Mouse (Mus musculus): Measurements from ENCODE around the gene Mapt. TPM values are rescaled to one million over a fixed set of nuclear protein-coding genes. Genes with fewer than 3 reads are reported as not detected.
A peak's percentile ranks its signal among the peaks of the same experiment; 100 is the strongest.
"Not testable (repeated sequence)": the region's sequence is repeated elsewhere in the genome, so short reads cannot be mapped to it uniquely, and the experiment has no call there.

Mapt gene
- polyA plus RNA-seq, 1 experiment from 2014 or later: 67.7 TPM

- H3K4me1 ChIP-seq (replicated peaks); H3K36me3 ChIP-seq; H3K27me3 ChIP-seq (ENCODE audit: insufficient read depth, poor library complexity, severe bottlenecking); H3K4me3 ChIP-seq; DNase-seq (ENCODE audit: low spot score); H3K27ac ChIP-seq; H3K9me3 ChIP-seq: not testable (repeated sequence)
- WGBS: 96% methylated on average over 5 of the region's 5 CpGs
Measured at GRCm38 (mm10) chr11:104214128-104214527, 17.1 kb upstream of the Mapt start.

- DNase-seq (ENCODE audit: low spot score): no peak
Measured at GRCm38 (mm10) chr11:104218075-104218474, 13.1 kb upstream of the Mapt start.

GRCm38 (mm10) chr11:104220291-104220690 lies 10.9 kb upstream of the Mapt start:
- Histone ChIP-seq H3K27ac (no peak overlapping the region), H3K4me3 (no peak overlapping the region), H3K9me3 (no peaks in the 10 kb centered on the region), H3K4me1 (replicated peaks) (peaks cover 5% of the 10 kb centered on the region; the same call in 1 of the 2 replicates), H3K36me3 (no peaks in the 10 kb centered on the region), H3K27me3 (ENCODE audit: insufficient read depth, poor library complexity, severe bottlenecking) (no peaks in the 10 kb centered on the region)
- WGBS: 85% methylated on average over 4 of the region's 4 CpGs
- DNase-seq (ENCODE audit: low spot score): no peak

More at GRCm38 (mm10) chr11:104218075-104218474, 13.1 kb upstream of the Mapt start:
- no peaks in the 10 kb centered on the region for H3K9me3 ChIP-seq
- no peak overlapping the region for H3K27ac ChIP-seq
- no peaks in the 10 kb centered on the region for H3K36me3 ChIP-seq
- H3K4me3 ChIP-seq: no peak overlapping the region
- peaks cover 10% of the 10 kb centered on the region for H3K4me1 ChIP-seq (replicated peaks)
- 79% methylated on average over 3 of the region's 3 CpGs for WGBS
- H3K27me3 ChIP-seq (ENCODE audit: insufficient read depth, poor library complexity, severe bottlenecking): no peaks in the 10 kb centered on the region

GRCm38 (mm10) chr11:104221751-104222150 lies 9.4 kb upstream of the Mapt start:
- Histone ChIP-seq H3K4me1 (replicated peaks) (peaks cover 5% of the 10 kb centered on the region; the same call in 1 of the 2 replicates), H3K4me3 (no peak overlapping the region), H3K36me3 (no peaks in the 10 kb centered on the region), H3K9me3 (no peaks in the 10 kb centered on the region), H3K27me3 (ENCODE audit: insufficient read depth, poor library complexity, severe bottlenecking) (no peaks in the 10 kb centered on the region), H3K27ac (no peak overlapping the region)
- WGBS: 80% methylated on average over 5 of the region's 5 CpGs
- no peak for DNase-seq (ENCODE audit: low spot score)

- 86% methylated on average over 9 of the region's 9 CpGs for WGBS
- DNase-seq (ENCODE audit: low spot score): no peak
- Histone ChIP-seq H3K36me3 (no peaks in the 10 kb centered on the region), H3K27me3 (ENCODE audit: insufficient read depth, poor library complexity, severe bottlenecking) (no peaks in the 10 kb centered on the region), H3K4me3 (no peak overlapping the region), H3K27ac (no peak overlapping the region), H3K9me3 (no peaks in the 10 kb centered on the region), H3K4me1 (replicated peaks) (no peaks in the 10 kb centered on the region)
Measured at GRCm38 (mm10) chr11:104223301-104223700, 7.9 kb upstream of the Mapt start.

- Histone ChIP-seq H3K27me3 (ENCODE audit: insufficient read depth, poor library complexity, severe bottlenecking) (peaks cover 49% of the 10 kb centered on the region), H3K4me1 (replicated peaks) (peaks cover 41% of the 10 kb centered on the region), H3K9me3 (no peaks in the 10 kb centered on the region), H3K27ac (no peak overlapping the region), H3K4me3 (no peak overlapping the region), H3K36me3 (no peaks in the 10 kb centered on the region)
- no peak for DNase-seq (ENCODE audit: low spot score)
- WGBS: 74% methylated on average over 4 of the region's 4 CpGs
Measured at GRCm38 (mm10) chr11:104229391-104229790, 1.8 kb upstream of the Mapt start.

GRCm38 (mm10) chr11:104230066-104230778 lies 968 bp upstream of the Mapt start:
- Histone ChIP-seq H3K4me3 (peak overlapping the region; percentile 73), H3K9me3 (no peaks in the 10 kb centered on the region), H3K4me1 (replicated peaks) (peaks cover 49% of the 10 kb centered on the region), H3K36me3 (no peaks in the 10 kb centered on the region), H3K27me3 (ENCODE audit: insufficient read depth, poor library complexity, severe bottlenecking) (peaks cover 57% of the 10 kb centered on the region), H3K27ac (peak overlapping the region; percentile 91; the same call in 1 of the 2 replicates)
- DNase-seq (ENCODE audit: low spot score): peak; percentile 17
- WGBS: 13% methylated on average over 9 of the region's 9 CpGs

- H3K4me1 ChIP-seq (replicated peaks): peaks cover 58% of the 10 kb centered on the region
- under 1% methylated on average over 72 of the region's 72 CpGs for WGBS
- no peaks in the 10 kb centered on the region for H3K36me3 ChIP-seq
- peak overlapping the region; percentile 73 for H3K4me3 ChIP-seq
- peak; percentile 53 for DNase-seq (ENCODE audit: low spot score)
- H3K27ac ChIP-seq: peak overlapping the region; percentile 91
- H3K9me3 ChIP-seq: no peaks in the 10 kb centered on the region
- peaks cover 79% of the 10 kb centered on the region for H3K27me3 ChIP-seq (ENCODE audit: insufficient read depth, poor library complexity, severe bottlenecking)
Measured at GRCm38 (mm10) chr11:104232141-104233061, 1.2 kb downstream of the Mapt start.

- H3K4me3 ChIP-seq: peak overlapping the region; percentile 73
- DNase-seq (ENCODE audit: low spot score): peak; percentile 10
- H3K27me3 ChIP-seq (ENCODE audit: insufficient read depth, poor library complexity, severe bottlenecking): peaks cover 86% of the 10 kb centered on the region
- WGBS: 0% methylated on average over 10 of the region's 10 CpGs
- H3K4me1 ChIP-seq (replicated peaks): peaks cover 60% of the 10 kb centered on the region
- peak overlapping the region; percentile 91 for H3K27ac ChIP-seq
- H3K36me3 ChIP-seq: no peaks in the 10 kb centered on the region
- H3K9me3 ChIP-seq: no peaks in the 10 kb centered on the region
Measured at GRCm38 (mm10) chr11:104233101-104233500, 1.9 kb downstream of the Mapt start.

GRCm38 (mm10) chr11:104233574-104234206 lies 2.5 kb downstream of the Mapt start:
- H3K27me3 ChIP-seq (ENCODE audit: insufficient read depth, poor library complexity, severe bottlenecking): peaks cover 90% of the 10 kb centered on the region
- no peak overlapping the region for H3K27ac ChIP-seq
- H3K36me3 ChIP-seq: no peaks in the 10 kb centered on the region
- H3K4me1 ChIP-seq (replicated peaks): peaks cover 62% of the 10 kb centered on the region
- no peaks in the 10 kb centered on the region for H3K9me3 ChIP-seq
- 2% methylated on average over 30 of the region's 30 CpGs for WGBS
- H3K4me3 ChIP-seq: peak overlapping the region; percentile 73
- DNase-seq (ENCODE audit: low spot score): peak; percentile 25

- Histone ChIP-seq H3K4me3 (no peak overlapping the region; the same call in 1 of the 2 replicates), H3K36me3 (no peaks in the 10 kb centered on the region), H3K27ac (no peak overlapping the region), H3K27me3 (ENCODE audit: insufficient read depth, poor library complexity, severe bottlenecking) (peaks cover 81% of the 10 kb centered on the region), H3K9me3 (no peaks in the 10 kb centered on the region), H3K4me1 (replicated peaks) (peaks cover 62% of the 10 kb centered on the region)
- peak; percentile 16 for DNase-seq (ENCODE audit: low spot score)
- 40% methylated on average over 6 of the region's 6 CpGs for WGBS
Measured at GRCm38 (mm10) chr11:104234680-104235079, 3.5 kb downstream of the Mapt start.

GRCm38 (mm10) chr11:104235881-104236280 lies 4.7 kb downstream of the Mapt start:
- H3K9me3 ChIP-seq: no peaks in the 10 kb centered on the region
- no peak overlapping the region for H3K27ac ChIP-seq
- H3K4me1 ChIP-seq (replicated peaks): peaks cover 56% of the 10 kb centered on the region
- peaks cover 73% of the 10 kb centered on the region for H3K27me3 ChIP-seq (ENCODE audit: insufficient read depth, poor library complexity, severe bottlenecking)
- no peaks in the 10 kb centered on the region for H3K36me3 ChIP-seq
- WGBS: 76% methylated on average over 2 of the region's 2 CpGs
- no peak overlapping the region for H3K4me3 ChIP-seq
- DNase-seq (ENCODE audit: low spot score): no peak

All from hindbrain, embryonic 10.5 days (tissue).